In genomic region chr15:100423916-100424315, GRCm38 (mm10) we compare ENCODE assay signal across 8 mouse cellular contexts. TPM values are rescaled to one million over a fixed set of nuclear protein-coding genes. Genes with fewer than 3 reads are reported as not detected.
DNase-seq lines count a peak whose midpoint lies in the region; ATAC-seq and TF ChIP-seq lines count a peak whose summit lies in the region.

No protein-coding gene starts in this region.

- DNase-seq in heart, adult 2 months = no peak
- no peak for DNase-seq in heart, adult 9 months (ENCODE audit: low spot score in 2 of 2)
- peak; percentile 49 for DNase-seq in embryo, embryonic 10 days (ENCODE audit: low spot score)
- no peak for DNase-seq in neural tube, embryonic 11.5 days (ENCODE audit: low spot score)
- no peak for DNase-seq in cerebellum, adult 9-10 months
- DNase-seq in yolk sac, embryonic 10.5 days (ENCODE audit: low spot score) = no peak

- 0 out of 2 replicates have a peak, but pooled peaks cover 3% of the 10 kb centered on the region for H3K79me2 ChIP-seq in heart, adult 2 months (replicated peaks; ENCODE audit: control insufficient read depth, insufficient read depth, low read length)

- H3K4me3 ChIP-seq in heart, adult 2 months = peak overlapping the region; percentile 83; the same call in 1 of the 2 replicates
- H3K4me3 ChIP-seq in hindbrain, embryonic 16.5 days (ENCODE audit: low read length) = peak overlapping the region; percentile 84
- H3K4me3 ChIP-seq in liver, embryonic 15.5 days (replicated peaks) = peak overlapping the region; percentile 99
- H3K4me3 ChIP-seq in neural tube, embryonic 11.5 days (ENCODE audit: low read depth, low read length) = peak overlapping the region; percentile 98

- TF ChIP-seq POLR2A in heart, adult 2 months (IDR thresholded peaks at IDR 0.05; ENCODE audit: insufficient read depth, low read depth, low read length) = no peak

- H3K4me1 ChIP-seq in heart, adult 2 months (ENCODE audit: control insufficient read depth, insufficient read depth, low read length) = peaks cover 8% of the 10 kb centered on the region
- H3K4me1 ChIP-seq in hindbrain, embryonic 16.5 days (ENCODE audit: control insufficient read depth, insufficient read depth, low read depth, low read length) = peaks cover 32% of the 10 kb centered on the region
- H3K4me1 ChIP-seq in liver, embryonic 15.5 days (replicated peaks) = peaks cover 48% of the 10 kb centered on the region
- H3K4me1 ChIP-seq in neural tube, embryonic 11.5 days (ENCODE audit: control insufficient read depth, insufficient read depth, low read length) = peaks cover 10% of the 10 kb centered on the region; the same call in 1 of the 2 replicates

- no peak overlapping the region for H3K27ac ChIP-seq in heart, adult 2 months
- no peak overlapping the region for H3K27ac ChIP-seq in hindbrain, embryonic 16.5 days (ENCODE audit: low read depth, low read length)
- H3K27ac ChIP-seq in liver, embryonic 15.5 days (replicated peaks) = 0 out of 2 replicates have a peak overlapping the region, but pooled peaks have one; percentile 29
- H3K27ac ChIP-seq in neural tube, embryonic 11.5 days (ENCODE audit: low read depth, low read length) = no peak overlapping the region

- 4% methylated on average over 14 of the region's 14 CpGs for WGBS in heart, adult 2 months
- WGBS in hindbrain, embryonic 16.5 days = 3% methylated on average over 14 of the region's 14 CpGs
- 2% methylated on average over 14 of the region's 14 CpGs for WGBS in liver, embryonic 15.5 days (ENCODE audit: insufficient replicate concordance)
- WGBS in neural tube, embryonic 11.5 days = 4% methylated on average over 14 of the region's 14 CpGs

- H3K9ac ChIP-seq in heart, adult 2 months (ENCODE audit: low read depth, low read length) = no peak overlapping the region
- H3K9ac ChIP-seq in hindbrain, embryonic 16.5 days (ENCODE audit: low read depth, low read length) = 0 out of 2 replicates have a peak overlapping the region, but pooled peaks have one; percentile 2
- peak overlapping the region; percentile 65 for H3K9ac ChIP-seq in liver, embryonic 15.5 days
- no peak overlapping the region; the same call in 1 of the 2 replicates for H3K9ac ChIP-seq in neural tube, embryonic 11.5 days (ENCODE audit: low read length)

- H3K27me3 ChIP-seq in heart, adult 2 months (ENCODE audit: control insufficient read depth, insufficient read depth, low read length) = no peaks in the 10 kb centered on the region; the same call in 1 of the 2 replicates
- H3K27me3 ChIP-seq in hindbrain, embryonic 16.5 days (replicated peaks; ENCODE audit: control insufficient read depth, insufficient read depth, low read length) = peaks cover 10% of the 10 kb centered on the region; the same call in 1 of the 2 replicates
- peaks cover 43% of the 10 kb centered on the region for H3K27me3 ChIP-seq in liver, embryonic 15.5 days
- H3K27me3 ChIP-seq in neural tube, embryonic 11.5 days (ENCODE audit: control insufficient read depth, insufficient read depth, low read length) = peaks cover 17% of the 10 kb centered on the region

- no peak for TF ChIP-seq EP300 in heart, adult 2 months (IDR thresholded peaks at IDR 0.05; ENCODE audit: insufficient read depth, low read depth, low read length)

- H3K36me3 ChIP-seq in heart, adult 2 months (ENCODE audit: control insufficient read depth, insufficient read depth, low read length) = no peaks in the 10 kb centered on the region
- H3K36me3 ChIP-seq in hindbrain, embryonic 16.5 days (ENCODE audit: control insufficient read depth, insufficient read depth, low read length) = no peaks in the 10 kb centered on the region
- H3K36me3 ChIP-seq in liver, embryonic 15.5 days (replicated peaks) = no peaks in the 10 kb centered on the region
- H3K36me3 ChIP-seq in neural tube, embryonic 11.5 days (ENCODE audit: control insufficient read depth, insufficient read depth, low read length) = no peaks in the 10 kb centered on the region

- no peak for ATAC-seq in hindbrain, embryonic 16.5 days
- ATAC-seq in liver, embryonic 15.5 days (ENCODE audit: insufficient read depth) = no peak
- no peak for ATAC-seq in neural tube, embryonic 11.5 days (ENCODE audit: insufficient read depth, low FRiP score, low TSS enrichment)

- no peak for TF ChIP-seq CTCF in heart, adult 2 months (IDR thresholded peaks at IDR 0.05)

- H3K4me2 ChIP-seq in hindbrain, embryonic 16.5 days (ENCODE audit: low read length) = peak overlapping the region; percentile 95
- H3K4me2 ChIP-seq in liver, embryonic 15.5 days = peak overlapping the region; percentile 99
- peak overlapping the region; percentile 92 for H3K4me2 ChIP-seq in neural tube, embryonic 11.5 days (ENCODE audit: low read depth)

- intact Hi-C loops in heart, adult 2 months (cut with DNase I) = loop anchor here (1.0 to 5.0 kb wide), 2 partner anchors 19 to 33 kb away; no protein-coding TSS in a partner anchor

- no peaks in the 10 kb centered on the region for H3K9me3 ChIP-seq in hindbrain, embryonic 16.5 days (ENCODE audit: control insufficient read depth, low read length)
- H3K9me3 ChIP-seq in liver, embryonic 15.5 days (replicated peaks) = no peaks in the 10 kb centered on the region
- no peaks in the 10 kb centered on the region for H3K9me3 ChIP-seq in neural tube, embryonic 11.5 days (ENCODE audit: control insufficient read depth, low read length)

RNA-seq across cellular contexts. Expression of gene Slc11a2, which starts 1.0 kb away (rescaled TPM):
- total RNA-seq in heart, adult 2 months (2021) = 10 to 100 TPM; 38.9 to 43.7 TPM
- polyA plus RNA-seq in heart, adult 2 months (2012; rRNA removed) = 24.4 and 45.6 TPM in 2 replicates
- polyA plus RNA-seq in hindbrain, embryonic 16.5 days (2015; fragmentation: Nextera tagmentation; extraction: Ambion mirVana) = 24.9 and 30.8 TPM in 2 replicates
- 39.7 and 43.9 TPM in 2 replicates for polyA plus RNA-seq in liver, embryonic 15.5 days (2015; fragmentation: Nextera tagmentation; extraction: Ambion mirVana)
- polyA plus RNA-seq in neural tube, embryonic 11.5 days (2014; fragmentation: Nextera tagmentation; extraction: Ambion mirVana) = 18.2 and 21.6 TPM in 2 replicates

RNA-seq across cellular contexts. Expression of gene Gm5475, which starts 2.0 kb away (rescaled TPM):
- total RNA-seq in heart, adult 2 months (2021) = not detected
- polyA plus RNA-seq in heart, adult 2 months (2012; rRNA removed) = not detected in 2 replicates
- 0.11 and 0.16 TPM in 2 replicates for polyA plus RNA-seq in hindbrain, embryonic 16.5 days (2015; fragmentation: Nextera tagmentation; extraction: Ambion mirVana)
- 0.05 TPM in 2 replicates for polyA plus RNA-seq in liver, embryonic 15.5 days (2015; fragmentation: Nextera tagmentation; extraction: Ambion mirVana)
- polyA plus RNA-seq in neural tube, embryonic 11.5 days (2014; fragmentation: Nextera tagmentation; extraction: Ambion mirVana) = 0.08 TPM in 1 of 2 replicates, not detected in the other

RNA-seq across cellular contexts. Expression of gene Letmd1, which starts 44.9 kb away (rescaled TPM):
- total RNA-seq in heart, adult 2 months (2021) = 10 to 100 TPM; 13.0 to 13.1 TPM
- polyA plus RNA-seq in heart, adult 2 months (2012; rRNA removed) = 31.2 and 32.3 TPM in 2 replicates
- 59.3 and 62.0 TPM in 2 replicates for polyA plus RNA-seq in hindbrain, embryonic 16.5 days (2015; fragmentation: Nextera tagmentation; extraction: Ambion mirVana)
- 11.9 and 14.3 TPM in 2 replicates for polyA plus RNA-seq in liver, embryonic 15.5 days (2015; fragmentation: Nextera tagmentation; extraction: Ambion mirVana)
- 47.3 and 51.1 TPM in 2 replicates for polyA plus RNA-seq in neural tube, embryonic 11.5 days (2014; fragmentation: Nextera tagmentation; extraction: Ambion mirVana)

RNA-seq across cellular contexts. Expression of gene Higd1c, which starts 59.6 kb away (rescaled TPM):
- total RNA-seq in heart, adult 2 months (2021) = not detected
- not detected in 2 replicates for polyA plus RNA-seq in heart, adult 2 months (2012; rRNA removed)
- polyA plus RNA-seq in hindbrain, embryonic 16.5 days (2015; fragmentation: Nextera tagmentation; extraction: Ambion mirVana) = not detected in 2 replicates
- not detected in 2 replicates for polyA plus RNA-seq in liver, embryonic 15.5 days (2015; fragmentation: Nextera tagmentation; extraction: Ambion mirVana)
- polyA plus RNA-seq in neural tube, embryonic 11.5 days (2014; fragmentation: Nextera tagmentation; extraction: Ambion mirVana) = not detected in 2 replicates

Comparison
In these comparisons a context has a peak if more than half of its experiments do, and no peak if none do; other contexts are left out.
1. H3K9ac ChIP-seq: peak in hindbrain, embryonic 16.5 days (single experiment) and liver, embryonic 15.5 days (single experiment); none in heart, adult 2 months (single experiment) and neural tube, embryonic 11.5 days (single experiment).
2. Peak in every context shown above with its lines, with median percentiles within 50 percentile points of each other: H3K4me3 ChIP-seq and H3K4me2 ChIP-seq.